Mouse (Mus musculus): ENCODE results near the gene Zzef1.

Gene Zzef1

DNA sequence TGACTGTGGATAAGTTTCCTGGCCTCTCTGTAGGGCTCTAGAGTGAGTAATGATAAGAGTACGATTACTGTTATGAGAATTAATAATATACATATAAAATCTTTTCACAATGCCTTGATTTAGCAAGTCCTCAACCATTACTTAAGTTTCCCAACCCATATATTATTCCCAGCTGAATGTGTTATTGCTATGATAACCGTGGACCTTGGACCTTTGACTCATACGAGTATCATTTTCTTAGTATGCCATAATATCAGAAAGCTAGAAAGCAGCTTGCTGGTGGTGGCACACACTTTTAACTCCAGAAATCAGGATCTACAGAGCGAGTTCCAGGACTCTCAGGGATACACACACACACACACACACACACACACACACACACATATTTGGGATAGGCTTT, 12.0 kb downstream of the Zzef1 start:
- no peak for DNase-seq

DNA sequence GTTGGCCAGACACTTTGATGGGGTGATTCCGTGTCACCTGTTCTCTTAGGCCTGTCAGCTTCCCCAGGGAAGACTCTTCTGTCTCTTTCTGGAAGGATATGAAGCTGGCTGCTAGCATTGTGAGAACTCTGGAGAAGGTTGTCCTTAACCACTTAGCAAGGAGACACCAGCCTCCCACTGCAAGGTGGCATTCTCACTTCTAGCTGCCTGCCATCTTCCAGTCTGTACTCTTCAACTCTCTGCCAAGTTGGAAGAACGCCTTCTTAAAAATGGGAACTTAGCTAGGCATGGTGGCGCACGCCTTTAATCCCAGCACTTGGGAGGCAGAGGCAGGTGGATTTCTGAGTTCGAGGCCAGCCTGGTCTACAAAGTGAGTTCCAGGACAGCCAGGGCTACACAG, 17.7 kb downstream of the Zzef1 start:
- DNase-seq: no peak

DNA sequence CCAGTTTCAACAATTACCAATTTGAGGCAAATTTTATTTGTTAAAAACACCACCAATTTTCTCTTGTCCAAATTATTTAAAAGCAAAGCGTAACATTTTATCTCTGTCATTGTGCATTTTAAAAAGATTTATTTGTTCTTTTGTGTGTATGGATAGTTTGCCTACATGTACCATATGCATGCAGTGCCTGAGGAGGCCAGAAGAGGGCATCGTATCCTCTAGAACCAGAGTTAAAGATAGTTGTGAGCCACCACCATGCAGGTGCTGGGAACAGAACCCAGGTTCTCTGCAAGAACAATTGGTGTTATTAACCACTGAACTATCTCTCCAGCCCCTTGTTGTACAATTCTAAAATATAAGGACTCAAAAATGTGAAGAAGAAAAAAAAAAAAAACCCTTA, 18.2 kb downstream of the Zzef1 start:
- DNase-seq: no peak

DNA sequence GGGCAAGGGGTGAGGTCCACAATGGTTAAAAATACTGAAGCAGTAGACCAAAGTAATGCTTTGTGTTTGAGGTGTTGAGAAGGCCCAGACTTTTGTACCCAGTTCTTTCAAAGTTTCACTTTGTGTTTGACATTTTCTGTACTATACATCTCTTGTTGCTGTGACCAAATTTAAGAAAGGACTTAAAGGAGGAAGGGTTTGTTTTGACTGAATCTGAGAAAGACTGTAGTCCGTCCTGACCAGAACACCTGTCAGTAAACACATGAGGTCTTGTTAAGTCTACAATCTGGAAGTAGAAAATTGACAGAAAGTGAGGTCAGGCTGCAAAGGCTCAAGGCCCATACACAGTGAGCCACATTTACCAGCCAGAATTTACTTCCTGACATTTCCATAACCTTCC, 20.8 kb downstream of the Zzef1 start:
- no peak for DNase-seq

DNA sequence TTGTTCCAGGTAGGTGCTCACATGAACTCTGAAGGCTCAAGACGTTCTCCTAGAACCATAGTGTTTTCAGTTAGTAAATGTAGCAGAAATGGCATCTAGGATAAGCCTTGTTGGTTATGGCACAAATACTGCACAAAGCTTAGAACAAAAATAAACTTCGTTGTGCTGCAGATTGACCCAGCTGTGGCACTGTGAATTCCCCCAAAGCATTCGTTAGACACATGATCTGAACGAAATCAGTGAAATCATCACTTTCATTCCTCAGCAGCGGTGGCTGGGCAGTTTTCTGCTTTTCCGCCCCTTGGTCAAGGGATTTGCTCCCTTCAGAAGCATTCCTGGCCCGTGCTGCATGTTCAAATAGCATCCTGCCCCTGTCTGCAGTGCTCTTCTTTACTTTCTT, 22.0 kb downstream of the Zzef1 start:
- DNase-seq: no peak

DNA sequence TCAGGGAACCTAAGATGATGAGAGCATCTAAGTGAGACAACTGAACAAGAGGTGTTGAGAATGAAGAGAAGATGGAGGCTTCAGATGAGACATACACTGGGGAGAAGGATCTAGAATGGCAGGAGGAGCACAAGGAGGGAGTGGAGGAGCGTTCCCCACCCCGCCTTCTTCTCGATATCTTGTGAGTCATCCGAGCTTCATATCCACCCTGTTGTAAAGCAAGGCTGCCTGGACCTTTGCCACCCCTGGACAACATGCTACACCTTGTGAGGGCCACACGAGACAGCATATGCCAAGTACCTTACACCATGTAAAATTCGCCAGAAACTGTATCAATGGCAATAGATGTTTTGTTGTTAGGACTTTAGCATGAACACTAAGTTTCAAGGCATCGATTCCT, 25.0 kb downstream of the Zzef1 start:
- DNase-seq: no peak

DNA sequence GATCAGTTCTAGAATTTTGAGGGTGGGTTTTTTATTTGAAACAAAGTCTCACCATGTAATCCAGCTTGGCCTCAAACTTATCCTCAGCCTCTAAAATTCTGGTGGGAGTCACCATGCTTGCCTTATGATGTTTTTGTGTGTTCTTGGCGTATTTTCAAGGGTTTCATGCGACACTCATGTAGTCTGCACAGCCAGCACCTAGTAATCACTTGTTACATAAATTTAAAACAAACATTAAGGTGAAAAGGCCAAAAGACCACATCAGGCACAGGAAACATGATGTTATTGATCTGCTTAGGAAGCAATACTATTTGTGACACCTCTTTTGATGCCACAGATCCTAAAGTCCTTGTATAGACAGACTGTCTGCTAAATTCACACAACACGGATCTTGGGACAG, 33.8 kb downstream of the Zzef1 start:
- DNase-seq: no peak

DNA sequence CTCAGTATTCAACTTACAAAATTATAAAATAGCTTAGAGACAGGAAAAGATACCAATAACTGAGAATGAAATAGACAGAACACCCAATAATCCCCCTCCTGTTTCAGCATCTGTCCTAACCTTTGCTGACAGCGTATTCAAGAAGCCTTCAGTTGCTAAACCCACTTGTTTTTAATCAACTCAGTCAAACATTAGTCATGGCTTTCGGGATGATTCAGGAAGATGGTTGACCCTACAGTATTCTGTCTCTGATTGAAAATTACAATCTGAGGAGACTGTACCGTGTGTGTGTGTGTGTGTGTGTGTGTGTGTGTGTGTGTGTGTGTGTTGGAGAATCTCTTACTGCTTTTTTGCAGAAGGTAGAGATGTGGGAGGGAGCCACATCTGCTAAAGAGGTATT, 46.7 kb downstream of the Zzef1 start:
- no peak for DNase-seq

DNA sequence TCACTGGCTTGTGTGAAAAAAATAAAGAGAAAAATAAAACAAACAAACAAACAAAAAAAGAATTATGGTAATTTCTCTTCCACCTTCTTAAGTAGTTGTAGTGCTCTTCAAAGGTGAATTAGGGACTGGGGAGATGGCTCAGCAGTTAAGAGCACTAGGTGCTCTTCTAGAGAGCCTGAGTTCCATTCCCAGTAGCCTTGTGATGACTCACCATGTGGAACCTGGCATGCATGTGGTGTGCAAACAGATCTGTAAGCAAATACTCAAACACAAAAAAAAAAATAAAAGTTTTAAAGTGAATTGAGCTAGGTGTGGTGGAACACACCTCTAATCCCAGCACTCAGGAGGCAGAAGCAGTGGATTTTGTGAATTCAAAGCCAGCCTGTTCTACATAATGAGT, 47.5 kb downstream of the Zzef1 start:
- DNase-seq: no peak

DNA sequence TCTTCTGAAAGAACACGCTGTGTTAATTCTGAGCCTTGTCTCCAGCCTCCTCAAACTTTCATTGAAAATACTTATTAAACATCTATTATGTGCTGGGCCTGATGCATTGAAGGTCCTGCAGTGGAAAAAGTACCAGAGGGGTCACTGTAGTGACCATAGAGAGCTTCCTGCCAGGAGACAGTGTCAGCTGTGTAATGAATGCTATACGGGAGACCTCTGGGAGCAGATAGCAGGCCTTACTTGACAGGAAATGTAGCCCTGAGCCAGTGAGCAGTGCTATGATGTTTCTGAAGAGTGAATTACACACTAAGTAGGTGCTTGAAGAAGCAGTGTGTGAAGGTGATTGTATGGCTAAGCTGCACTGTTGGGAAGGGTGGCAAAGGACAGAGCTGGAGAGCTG, 49.5 kb downstream of the Zzef1 start:
- no peak for DNase-seq

DNA sequence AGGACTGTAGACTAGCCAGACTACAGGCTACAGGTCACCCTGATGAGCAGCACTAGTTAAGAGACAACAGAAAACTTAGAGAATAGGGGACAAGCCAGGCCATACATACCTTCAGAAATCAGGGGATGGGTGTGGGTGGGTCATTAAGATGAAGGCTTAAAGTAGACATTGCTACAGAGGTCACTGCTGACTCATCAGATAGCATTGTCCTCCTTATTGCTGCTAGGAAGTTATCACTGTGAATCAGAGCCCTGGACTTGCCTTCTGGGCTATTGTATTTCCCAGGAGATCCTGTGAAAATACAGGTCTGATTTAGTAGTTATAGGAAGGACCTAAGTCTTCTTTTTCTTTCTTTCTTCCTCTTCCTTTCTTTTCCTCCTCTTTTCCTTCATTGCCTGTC, 50.7 kb downstream of the Zzef1 start:
- no peak for DNase-seq

DNA sequence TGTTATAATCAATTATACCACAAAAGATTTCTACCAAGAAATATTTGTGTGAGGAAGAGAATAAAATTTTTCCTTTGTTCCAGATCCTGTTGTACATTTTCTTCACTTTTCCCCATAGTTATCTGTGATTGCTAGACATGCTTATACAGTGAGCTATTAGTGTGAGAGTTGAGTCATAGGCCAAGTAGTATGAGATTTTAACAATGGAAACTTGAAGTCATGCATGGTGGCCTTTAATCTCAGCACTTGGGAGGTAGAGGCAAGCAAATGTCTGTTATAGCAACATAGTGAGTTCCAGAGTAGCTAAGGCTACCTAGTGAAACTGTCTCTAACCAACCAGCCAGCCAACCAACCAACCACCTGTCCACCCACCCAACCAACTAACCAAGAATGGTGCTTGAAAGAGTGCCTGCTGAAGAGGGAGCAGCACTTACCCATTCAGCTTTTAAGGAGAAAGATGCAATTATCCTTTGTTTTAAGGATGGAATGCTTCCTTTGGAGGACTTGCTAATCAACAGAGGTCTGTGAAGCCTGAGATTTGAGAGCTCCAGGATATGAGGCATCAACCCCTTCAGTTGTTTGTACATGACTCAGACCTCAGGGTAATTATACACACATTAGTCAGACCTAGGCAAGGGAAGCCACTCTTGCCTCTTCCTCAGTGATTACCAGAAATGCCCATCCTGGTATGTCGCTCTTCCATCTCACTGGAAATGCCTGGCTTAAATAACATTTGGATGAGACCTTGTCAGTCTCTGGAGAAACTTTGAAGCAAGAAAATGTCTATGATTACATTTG, 52.0 kb downstream of the Zzef1 start:
- no peak for DNase-seq

DNA sequence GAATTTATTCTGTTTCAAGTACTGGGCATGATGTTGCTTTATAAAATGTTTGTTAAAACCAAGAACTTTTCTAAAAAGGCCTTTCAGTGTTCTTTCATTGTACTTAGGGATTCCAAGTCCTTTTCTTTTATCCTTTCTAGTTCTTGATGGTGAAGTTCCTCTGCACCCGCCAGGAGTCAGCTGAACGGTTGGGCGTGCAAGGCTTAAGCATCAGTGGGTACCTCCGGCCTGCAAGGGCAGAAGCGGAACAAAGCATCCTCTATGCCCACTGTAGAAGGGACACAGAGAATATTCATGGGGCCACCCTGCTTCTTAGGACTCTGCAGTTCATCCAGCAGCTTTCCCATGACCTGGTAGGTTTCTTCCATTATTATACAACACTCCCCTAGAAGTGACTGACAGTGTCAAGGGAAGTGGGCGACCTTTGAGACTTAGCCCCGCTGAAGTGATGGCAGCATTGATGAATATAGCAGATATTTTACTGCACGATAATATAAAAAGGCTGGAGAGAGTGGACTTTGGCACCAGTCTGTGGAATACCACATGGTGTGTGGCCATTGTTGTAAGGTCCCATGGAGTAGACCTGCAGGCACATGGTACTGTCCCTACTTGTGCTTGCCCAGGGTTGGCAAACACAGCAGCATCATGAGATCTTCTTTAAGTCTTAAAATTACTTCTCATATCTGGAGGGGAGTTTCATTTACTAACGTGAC, 54.5 kb downstream of the Zzef1 start:
- DNase-seq: no peak

DNA sequence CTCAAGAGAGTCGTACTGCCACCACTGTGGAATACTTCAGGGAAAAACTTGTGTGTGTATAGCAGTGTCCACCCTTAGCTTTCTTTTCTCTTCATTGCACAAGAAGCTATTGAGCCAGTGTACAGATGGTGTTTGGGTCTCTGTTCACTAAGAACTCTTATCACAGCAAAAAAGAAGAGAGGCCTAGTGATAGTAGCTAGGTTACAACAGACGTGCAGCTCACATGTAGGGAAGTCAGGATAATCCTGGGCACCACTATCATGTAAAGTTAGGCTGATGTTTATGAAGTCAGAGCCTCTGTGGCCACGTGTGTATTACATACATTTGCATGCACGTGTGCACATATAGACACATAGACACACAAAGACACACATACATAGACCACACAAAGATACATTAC, 55.2 kb downstream of the Zzef1 start:
- DNase-seq: no peak

DNA sequence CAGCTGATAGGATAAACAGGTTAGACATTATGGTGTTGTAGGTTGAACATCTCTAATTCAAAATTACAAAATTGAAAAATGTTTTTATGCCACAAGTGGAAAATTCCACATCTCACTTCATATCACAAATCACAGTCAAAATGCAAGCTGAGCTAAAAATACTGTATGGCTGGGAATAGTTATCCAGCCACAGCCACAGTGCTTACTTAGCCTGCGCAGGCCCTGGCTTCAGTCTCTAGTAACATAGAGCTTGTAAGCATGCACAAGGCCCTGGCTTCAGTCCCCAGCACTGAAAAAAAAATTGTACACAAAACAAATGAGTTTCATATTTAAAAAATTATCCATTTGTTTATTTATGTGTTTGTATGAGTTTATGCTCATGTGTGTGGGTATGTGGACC, 56.1 kb downstream of the Zzef1 start:
- DNase-seq: no peak

DNA sequence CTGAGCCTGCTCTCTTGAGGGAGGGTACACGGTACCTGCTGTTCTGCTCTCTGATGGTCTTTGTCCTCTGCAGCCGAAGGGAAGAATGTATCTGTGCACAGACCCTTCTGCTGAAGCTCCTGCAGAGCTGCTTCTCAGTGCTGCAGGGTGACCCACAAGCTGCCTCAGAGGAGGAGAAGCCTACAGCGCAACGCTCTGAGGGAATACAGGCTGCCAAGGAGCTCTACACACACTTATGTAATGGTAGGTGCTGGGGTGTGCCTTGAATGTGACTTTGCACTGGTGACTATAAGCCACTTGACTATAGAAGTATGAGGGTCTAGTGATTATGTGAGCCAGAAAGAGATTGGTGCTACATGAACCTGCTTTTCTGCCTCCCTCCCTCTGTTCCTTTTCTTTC, 57.1 kb downstream of the Zzef1 start:
- DNase-seq: no peak

DNA sequence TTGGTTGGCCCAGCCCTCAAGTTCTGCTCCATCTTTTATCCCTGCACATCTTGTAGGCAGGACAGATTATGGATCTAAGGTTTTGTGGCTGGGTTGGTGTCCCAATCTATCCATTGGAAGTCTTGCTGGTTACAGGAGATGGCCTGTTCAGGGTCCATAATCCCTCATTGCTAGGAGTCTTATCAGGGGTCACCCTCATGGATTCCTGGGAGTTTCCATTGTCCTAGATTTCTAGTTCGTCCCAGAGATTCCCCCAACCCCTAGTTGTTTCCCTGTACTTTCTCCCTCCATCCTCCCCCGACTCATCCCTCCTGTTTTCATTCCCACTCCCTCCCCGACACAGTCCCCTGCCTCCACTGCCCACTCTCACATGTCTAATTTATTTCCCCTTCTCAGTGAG, 58.2 kb downstream of the Zzef1 start:
- no peak for DNase-seq

DNA sequence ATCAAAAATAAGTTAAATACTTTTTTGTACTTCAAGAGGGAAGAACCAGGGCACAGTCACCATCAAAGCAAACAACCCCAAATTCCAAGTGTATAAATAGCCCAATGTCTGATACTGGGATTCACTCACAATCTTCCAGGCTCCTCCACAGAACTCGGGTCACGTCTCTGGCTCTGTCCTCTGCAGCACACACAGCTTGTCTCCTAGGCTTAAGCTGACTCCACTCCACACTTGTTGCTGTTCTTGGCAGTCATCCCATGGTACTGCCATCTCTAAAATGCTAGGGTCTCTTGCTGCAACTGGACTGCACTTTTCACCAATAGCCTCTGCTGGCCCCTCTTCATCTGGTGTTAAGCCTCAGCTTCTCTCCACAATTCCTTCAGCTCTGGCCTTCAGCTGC, 60.7 kb downstream of the Zzef1 start:
- DNase-seq: no peak

DNA sequence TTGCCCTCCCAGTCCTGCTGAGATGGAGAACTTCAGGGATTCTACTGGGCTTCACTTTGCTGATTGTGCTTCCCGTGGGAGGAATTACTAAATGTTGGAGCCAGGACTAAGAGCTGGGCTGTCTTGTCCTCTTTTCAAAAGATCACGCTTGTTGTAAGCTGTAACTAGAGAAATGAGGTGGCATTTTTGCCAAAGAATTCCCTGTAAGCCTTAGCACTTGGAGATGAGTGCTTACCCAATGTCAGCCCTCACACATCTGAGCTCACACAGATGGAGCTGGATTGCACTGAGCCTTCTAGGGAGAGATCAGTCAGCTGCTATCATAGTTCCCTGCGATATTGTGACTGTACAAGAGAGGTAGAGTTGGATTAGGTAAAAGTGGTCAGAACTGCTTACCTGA, 65.2 kb downstream of the Zzef1 start:
- no peak for DNase-seq

DNA sequence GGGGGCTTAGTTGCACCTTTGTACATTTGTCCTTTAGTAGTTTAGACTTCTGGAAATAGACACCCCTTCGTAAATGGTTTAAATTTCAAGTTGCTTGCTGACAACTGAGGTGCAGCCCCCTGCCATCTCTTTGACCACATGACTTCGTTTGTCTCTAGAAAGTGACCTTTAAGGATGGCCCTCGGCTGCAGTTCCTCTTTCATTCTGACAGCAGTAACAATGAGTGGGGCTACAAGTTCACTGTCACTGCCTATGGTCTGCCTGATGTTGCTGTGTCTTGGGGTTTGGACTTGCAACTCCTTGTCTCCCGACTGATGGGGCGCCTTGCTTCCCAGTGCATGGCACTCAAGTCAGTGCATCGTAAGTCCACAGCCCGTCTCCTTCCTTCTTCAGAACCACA, 70.4 kb downstream of the Zzef1 start:
- DNase-seq: no peak

DNA sequence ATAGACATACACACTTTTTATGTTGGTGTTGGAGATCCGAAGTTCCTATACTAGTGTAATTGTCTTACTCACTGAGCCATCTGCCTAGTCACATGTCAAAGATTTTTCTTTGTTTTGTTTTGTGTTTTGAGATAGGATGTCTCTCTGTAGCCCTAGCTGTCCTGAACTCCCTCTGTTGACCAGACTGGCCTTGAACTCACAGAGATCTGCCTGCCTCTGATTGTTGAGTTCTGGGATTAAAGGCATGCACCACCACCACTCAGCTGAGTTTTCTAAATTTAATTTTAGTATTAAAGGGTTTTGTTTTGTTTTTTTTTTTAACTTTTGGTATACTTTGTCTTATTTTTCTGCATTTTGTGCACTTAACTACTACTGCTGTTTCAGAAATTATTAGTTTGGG, 76.0 kb downstream of the Zzef1 start:
- no peak for DNase-seq

DNA sequence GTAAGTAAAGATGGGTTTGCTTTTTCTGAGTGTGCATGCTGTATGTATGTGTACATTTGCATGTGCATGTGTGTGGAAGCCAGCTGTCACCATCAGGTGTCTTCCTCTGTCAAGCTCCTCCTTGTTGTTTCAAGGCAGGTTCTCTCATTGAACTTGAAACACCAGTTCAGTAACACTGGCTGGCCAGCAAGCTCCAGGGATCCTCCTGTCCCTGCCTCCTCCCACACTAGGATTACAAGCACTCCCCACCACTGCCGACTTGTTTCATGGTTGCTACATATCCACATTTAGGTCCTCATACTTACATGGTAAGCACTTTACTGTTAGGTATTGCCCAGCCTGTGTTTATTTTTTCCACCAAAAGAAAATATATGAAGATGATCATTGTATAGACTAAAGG, 96.6 kb downstream of the Zzef1 start:
- no peak for DNase-seq

DNA sequence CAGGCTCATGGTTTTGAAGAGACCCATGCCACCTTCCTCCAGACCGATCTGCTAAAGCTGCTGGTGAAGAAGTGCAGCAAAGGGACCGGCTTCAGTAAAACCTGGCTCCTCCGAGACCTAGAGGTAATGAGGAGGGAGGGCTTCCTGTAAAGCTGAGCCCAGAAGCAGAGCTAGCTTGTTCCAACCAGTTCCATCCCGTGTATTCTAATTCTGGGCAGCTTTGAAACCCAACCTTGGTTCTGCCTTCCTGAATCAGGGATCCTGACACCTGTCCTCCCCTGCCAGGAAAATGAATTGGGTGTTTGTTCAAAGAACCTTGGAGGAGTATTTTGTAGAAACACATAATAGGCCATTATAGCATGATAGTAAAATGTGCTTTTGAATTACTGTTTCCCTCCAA, 112.4 kb downstream of the Zzef1 start:
- DNase-seq: peak; percentile 21

DNA sequence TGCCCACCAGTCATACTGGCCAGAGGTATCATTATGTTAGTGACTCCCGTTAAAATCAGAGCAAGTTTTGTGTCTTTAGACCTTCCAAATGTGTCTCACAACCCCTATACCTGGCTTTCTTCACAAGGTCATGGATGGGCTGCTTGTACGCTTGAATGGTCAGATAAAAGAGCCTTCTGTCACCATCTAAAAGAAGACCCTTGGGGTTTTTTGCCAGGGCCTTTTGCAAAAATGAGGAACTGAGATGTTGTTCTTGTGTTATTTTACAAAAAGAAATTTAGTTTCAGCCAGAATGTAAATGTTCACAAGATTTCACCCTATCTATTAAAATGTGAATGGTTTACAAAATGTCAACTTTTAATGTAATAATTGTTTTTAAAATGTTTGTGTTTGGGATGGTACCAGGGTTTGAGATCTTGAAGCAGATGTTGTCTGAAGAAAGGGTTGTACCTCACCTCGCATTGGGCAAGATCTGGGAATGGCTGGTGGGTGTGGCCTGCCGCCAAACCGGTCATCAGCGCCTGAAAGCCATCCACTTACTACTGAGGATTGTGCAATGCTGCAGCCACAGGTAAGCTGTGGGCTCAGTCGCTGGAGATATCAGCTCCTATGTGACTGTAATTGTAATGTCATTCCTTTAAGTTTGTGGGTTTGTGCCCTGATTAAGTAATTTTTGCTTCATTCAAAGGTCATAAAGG, 121.4 kb downstream of the Zzef1 start:
- no peak for DNase-seq
